Mouse (Mus musculus) CD8-positive naive resting alpha-beta T cell, adult 2 months (primary cell): Measurements from ENCODE around the gene Kcnc4.
A peak's percentile ranks its signal among the peaks of the same experiment; 100 is the strongest.

Experiments
- DNase-seq, 2 experiments: peaks; one replicate each; pipeline ENCODE4 v3.0.0; 2022; ENCODE audit warnings: low read depth in 2 of 2, low spot score in 2 of 2

Gene Kcnc4

DNA sequence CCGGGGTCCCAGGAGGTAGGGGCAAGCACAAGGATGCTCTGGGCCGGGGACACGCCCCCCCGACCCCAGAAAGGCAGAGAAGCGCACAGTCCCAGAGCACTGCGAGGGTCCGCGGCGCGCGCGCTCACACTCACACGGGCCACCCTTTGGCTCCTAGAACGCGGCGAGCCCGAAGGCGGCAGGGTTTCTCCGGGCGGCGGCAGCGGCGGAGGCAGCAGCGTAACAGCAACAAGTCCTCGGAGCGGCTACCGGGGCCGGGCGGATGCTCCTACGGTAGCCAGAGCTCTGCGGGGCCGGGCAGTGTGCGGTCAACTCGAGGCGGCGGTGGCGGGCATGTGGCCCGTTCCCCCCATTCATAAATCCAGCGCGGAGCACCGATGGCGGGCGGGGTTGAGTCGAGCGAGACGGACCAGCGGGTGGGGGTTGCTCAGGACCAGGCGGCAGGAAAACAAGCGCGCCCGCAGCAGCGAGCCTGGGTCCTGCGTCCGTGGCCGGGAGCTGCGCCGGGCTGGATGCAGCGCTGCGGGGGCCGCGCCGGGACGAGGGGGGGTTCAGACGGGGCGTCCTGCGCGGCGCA lies at the start of gene Kcnc4:
Kcnc4 (minus strand) TSS at position 357 of the 577 bp plus-strand sequence.
- DNase-seq, result no peak

DNA sequence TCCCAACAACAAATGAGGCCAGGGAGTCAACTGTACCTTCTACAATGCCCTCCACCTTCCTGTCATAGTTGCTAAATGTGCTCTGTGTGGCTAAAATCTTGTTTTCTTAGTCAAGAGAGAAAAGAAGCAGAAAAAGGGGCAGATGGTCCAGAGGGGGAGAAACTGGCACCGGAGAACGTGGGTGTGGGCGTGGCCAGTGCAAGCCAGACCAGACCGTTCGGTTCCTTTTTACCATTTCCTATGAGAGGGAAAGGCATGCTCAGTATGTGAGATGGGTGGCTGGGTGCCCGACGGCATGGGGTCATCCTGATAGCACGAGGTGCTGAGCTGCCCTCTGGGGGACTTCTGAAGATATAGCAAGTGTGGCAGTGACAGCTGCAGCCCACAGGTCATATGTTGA lies 49.3 kb upstream of the Kcnc4 start:
- no peak for DNase-seq

DNA sequence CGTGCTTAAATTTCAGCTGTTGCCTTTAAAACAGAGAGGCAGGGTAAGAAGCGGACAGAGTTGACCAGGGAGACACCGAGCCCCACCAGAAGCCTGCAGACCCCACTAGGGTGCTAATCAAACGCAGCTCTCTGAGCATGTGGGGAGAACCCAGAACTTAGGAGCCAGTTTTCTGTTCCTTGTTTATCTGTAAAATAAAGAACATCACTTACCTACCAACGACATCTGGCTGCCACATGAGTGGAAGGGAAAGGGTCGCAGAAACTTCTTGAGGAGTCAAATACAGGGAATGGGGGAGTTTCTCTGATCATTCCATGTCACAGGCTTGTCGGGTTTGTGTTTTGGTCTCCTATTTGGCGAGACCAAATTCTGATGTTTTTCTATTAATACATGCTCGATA lies 48.6 kb upstream of the Kcnc4 start:
- DNase-seq, result no peak

DNA sequence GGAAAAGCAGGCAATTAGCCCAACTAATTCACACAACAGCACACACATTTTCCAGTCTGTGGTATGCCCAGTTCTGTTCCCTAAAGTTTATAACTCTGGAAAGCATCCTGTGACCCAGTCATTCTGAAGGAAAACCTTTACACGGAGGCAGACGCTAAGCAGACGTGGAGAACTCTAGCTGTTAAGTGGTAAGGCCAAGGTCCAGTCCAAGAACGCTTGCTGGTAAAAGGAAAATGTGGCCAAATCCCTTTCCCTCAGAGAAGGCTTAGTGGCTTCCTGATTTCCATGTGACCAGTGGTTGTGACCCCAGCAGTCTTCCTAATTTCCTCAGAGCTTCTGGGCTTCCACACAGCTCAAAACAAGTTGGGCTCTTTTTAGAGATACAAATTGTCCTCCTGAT lies 47.2 kb upstream of the Kcnc4 start:
- no peak for DNase-seq

DNA sequence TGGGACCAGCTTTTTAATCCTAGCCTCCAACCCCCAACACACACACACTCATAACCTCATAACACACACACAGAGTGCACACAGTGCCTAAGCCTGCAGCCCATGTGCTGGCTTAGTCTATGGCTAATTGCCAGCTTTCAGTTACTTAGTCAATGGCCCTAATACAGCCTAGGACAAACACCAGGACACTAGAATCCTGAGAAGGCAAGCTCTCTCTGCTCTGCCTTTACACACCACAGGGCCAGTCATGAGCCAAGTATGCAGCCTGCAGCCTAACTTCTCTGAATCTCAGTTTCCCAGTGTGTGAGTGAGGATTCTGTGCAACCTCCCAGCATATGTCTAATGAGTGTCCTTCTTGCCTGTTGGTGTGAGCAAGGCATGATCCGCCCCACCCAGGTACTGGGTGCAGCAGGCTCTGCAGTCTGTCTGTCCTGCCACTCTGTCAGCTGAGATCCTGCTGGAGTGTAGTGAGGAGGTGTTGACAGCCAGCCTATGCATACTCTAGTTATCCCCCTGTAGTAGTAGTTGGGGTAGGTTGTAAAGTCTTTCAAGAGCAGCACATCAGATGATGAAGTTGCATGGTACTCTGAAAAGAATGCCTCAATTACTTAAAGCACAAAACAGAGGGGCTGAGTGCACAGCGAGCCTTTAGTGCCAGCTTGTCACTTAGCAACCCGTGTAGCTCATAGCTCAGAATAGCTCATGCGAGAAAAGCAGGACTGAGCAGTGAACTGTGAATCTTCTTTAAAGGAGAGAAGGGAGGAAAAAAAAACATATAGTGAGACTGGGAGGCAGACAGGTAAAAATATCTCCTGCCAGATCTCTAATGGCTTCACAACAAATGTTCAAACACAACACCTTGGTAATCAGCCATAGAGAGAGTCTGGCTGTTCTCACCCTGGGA lies 46.4 kb upstream of the Kcnc4 start:
- no peak for DNase-seq

DNA sequence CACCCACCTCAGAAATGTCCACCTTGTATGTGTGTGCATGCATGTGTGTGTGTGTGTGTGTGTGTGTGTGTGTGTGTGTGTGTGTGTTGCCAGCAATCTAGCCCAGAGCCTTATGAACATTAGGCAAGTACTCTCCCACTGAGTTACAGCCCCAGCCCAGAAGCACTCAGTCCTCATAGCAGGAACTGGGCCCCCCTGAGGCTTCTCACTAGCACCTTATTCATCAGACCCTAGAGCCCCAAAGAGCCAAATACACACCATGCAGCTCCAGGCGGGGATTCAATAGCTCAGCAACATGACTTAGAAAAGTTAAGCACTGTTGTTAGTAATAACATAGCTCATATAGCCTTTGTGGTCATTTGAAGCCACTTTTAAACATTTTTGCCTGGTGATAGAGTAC lies 45.2 kb upstream of the Kcnc4 start:
- no peak for DNase-seq

DNA sequence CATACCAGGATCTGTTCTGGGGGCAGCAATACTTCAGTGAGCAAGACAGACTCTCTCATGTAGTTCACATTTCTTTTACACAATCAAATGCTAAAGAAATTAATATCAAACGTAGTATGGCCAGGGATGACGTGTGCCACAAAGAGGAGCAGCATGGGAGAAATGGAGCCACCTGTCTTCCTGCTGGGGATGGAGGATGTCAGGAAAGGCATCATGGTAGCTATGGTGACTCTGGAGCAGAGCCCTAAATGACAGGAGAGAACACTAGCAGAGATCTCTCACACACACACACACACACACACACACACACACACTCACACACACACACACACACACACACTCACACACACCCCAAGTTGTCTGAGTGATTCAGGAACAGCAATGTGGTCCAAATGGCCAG lies 44.4 kb upstream of the Kcnc4 start:
- no peak for DNase-seq

DNA sequence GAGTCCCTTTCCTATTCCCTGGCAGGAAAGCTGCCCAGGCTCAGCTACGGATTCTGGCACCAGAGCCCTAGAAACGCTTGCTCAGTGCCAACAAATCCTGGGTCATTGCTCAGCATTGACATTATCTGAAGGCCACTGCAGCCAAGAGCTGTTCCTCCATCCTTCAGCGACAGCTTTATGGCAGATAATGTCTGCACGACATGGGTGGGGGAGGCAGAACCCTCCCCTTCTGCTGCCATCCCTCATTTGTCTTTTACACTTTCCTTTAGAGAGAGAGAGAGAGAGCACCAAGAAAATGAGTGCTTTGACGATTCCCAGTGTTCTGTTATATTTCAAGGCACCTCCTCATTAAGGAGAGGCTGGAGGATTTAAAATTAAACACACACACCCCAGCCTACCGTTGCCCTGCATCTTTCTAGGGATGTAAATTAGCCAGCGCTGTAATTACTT lies 42.4 kb upstream of the Kcnc4 start:
- no peak for DNase-seq

DNA sequence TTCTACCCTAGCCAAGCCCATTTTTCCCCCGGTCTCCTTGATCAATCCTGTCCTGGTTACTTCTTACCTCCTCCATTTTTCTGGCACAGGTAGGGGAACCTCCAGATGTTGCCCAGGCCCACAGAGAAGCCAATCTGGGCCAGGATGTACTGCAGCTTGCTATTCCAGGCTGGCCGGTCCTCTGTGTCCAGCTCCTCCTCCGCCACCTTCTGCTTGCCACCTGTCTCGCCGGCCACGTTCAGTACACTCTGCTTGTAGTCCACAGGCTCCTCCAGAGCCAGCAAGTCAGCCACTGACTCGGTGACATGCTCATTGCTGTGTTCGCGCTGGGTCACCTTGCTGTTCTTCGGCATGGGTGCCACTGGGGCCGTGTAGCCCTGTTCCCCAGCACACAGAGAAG lies 40.9 kb upstream of the Kcnc4 start:
- DNase-seq, result no peak

DNA sequence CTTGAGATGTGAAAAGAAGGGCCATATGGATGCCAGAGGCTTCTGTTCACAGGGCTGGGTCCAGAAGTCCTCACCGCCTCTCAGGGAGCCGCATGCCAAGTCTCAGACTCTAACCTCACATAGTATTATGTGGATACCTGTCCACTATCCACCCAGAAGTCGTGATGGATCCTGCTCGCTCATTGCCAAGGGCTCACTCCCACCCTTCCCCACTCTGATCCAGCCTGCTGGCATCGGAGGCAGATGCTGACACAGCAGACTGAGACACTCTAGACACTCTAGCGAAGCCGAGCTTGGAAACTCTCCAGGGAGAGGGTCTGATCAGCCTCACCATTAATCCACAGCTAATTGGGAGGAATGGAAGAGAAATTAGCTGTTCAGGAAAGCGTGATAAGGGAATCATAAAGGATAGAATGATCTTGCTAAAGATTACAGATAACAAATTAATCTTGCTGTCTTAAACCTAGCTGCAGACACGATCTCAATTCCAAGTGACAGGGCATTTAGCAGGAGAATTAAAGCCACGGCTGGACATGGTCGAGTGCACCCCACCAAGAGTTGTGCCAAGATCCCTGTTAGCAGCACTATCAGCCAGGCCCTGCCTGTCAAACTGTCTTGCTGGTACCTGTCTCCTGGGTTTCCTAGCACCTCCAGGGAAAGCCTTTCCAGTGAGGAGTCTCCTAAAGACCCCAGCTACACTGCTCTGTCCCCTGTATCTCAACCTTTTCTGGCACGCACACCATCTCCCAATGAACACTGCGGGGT lies 36.9 kb upstream of the Kcnc4 start:
- DNase-seq, result no peak

DNA sequence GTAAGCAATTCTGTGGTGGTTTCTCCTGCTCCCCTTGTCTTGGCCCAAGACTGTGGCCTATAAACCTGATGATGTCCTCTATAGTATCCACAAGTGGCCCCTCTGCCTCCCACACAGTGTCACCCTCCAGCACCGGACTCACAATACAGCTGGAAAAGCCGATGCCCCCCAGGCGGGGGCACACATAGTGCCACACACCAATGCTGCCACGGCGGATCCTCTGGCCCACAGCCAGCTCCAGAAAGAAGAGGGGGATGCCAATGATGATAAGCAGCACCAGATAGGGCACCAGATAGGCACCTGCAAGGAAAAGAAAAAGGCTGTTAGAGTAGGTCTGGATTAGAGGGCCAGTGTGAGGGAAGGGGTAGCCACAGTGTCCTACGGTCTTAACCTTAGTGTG lies 36.2 kb upstream of the Kcnc4 start:
- DNase-seq, result no peak

DNA sequence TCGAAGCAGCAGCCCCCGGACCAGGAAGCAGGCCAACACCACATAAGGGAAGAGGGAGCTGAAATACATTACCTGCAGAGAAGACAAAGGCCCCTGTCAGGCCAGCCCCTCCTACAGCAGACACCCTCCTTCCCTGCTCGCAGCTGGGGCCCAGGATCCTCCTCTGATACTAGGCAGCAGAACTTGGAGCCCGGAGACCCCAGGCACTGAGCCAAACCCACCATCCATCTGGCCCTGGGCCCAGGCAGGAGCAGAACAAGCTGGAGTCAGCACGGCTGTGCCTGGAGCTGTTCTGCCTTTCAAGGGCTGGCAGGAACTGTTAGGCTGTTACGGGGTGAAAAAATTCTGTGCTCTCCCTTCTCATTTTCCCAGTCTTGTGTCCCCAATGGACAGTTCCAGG lies 32.1 kb upstream of the Kcnc4 start:
- no peak for DNase-seq

DNA sequence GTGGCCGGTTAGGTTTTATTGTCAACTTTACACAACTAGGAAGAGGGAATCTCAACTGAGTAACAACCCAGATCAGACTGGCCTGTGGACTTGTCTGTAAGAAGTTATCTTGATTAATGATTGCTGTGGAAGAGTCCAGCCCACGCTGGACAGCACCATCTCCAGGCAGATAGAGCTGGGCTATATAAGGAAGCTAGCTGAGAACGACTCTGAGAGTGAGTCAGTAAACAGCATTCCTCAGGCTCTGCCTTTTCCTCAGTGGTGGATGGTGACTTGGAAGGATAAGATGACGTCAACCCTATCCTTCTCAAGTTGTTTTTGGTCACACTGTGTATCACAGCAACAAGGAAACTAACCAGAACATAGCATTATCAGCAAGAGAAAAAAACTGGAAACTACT lies 29.3 kb upstream of the Kcnc4 start:
- DNase-seq, result no peak

DNA sequence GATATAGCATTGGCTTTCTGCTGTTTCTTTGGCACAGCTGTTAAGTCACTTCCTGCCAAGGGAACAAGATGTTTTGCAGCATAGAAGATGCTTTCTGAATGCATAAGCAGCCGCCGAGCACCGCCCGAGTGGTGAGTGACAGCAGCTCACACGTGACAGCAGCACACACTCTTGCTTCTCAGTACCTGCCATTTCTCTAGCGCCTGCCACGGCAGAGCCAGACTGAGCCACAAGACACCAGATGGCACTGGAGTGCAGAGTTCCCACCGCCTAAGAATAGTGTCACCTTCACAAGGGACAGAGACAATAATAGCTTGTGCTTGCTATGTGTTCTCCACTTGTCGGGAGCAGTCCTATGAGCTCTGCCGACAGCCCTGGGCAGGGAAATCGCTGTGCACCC lies 23.9 kb upstream of the Kcnc4 start:
- no peak for DNase-seq

DNA sequence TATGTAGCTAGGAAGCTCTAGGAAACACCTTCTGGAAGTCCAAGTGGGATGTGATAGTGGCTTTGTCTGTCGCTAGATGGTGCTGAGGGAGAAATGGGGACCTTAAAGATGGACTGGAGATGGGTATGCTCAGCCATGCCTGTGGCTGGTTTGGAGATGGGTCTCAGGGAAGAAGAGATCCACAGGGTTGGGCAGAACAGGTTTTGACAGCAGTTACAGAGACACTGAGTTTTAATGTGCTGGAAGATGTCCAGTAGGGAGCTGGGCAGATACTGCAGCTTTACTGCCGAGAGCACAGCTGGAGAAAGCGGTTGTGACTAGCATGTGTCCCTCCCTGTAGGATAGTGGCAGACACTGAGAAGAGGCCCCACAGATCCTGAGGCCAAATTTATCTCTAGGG lies 21.3 kb upstream of the Kcnc4 start:
- DNase-seq, result no peak

DNA sequence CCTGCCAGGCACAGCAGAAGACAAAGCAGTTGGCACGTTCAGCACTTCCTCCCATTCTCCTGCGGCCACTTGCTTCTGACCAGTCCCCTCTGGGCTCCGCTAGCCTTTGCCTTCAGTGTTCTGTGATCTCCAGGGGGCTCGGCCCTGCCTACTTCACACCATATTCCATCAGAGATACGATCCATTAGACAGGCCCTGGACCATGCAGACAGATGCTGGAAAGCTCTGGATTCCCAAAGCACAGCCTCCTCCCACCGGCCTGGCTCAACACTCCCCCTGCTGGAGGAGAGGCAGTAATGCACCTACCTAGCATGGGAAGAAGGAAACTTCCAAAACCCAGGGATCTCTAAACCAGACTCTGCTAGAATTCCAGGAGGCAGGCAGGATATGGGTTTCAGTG lies 12.8 kb upstream of the Kcnc4 start:
- DNase-seq, result peak in 1 of 2 experiments; percentile 14

DNA sequence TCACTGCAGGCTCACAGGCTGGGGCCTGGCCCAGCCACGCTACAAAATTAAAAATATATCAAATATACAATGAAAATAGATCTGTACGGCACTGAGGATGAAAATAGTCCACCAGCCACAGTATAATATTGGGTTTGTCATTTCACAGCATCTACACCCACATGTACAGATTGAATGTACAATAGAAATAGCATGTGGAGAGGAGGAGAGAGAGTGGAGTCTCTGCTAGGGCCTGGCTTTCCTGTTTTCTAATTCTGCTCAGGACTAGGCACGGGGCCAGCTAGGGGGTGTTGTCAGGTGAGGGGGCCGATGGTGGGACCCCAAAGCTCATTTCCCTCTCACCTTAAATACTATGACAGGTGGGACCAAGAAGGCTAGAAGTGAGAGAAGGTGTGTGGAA lies 9.7 kb upstream of the Kcnc4 start:
- DNase-seq, result no peak

DNA sequence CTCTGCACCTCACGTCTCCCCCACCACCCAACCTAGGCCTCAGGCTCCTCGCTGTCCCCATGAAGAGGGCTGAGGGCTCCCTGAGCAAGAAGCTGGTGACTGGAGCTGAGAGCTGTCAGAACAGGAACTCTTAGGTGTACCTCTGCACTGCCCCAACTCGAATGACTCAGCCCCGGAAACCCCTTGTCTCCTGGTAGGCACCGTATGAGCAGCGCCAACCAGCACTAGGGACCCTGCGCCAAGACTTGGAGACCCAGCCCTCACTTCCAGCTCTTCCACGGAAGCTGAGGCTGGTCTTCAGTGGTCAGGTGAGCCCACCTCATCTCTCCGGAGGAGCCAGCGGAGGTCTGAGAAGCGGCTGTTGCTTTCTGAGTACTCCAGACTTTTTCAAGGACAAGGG lies 8.8 kb upstream of the Kcnc4 start:
- DNase-seq, result no peak

DNA sequence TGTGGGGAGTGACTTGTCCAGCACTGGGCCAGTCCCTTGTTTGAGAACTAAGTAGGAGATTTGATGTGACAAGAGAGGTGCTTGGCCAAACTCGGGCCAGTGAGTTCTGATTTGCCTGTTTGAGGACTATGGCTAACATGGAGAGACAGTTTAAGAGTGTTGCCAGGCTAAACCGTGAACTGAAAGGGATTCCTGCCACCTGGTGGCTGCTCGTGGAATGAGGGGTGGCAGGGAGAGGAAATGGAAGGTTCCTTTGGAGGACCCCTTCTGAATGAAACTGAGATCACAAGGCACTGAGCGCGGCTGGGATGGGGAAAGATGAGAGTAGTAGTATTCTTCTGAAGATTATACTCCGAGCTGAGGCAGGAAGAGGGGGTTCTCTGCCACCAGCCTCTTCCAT lies 7.2 kb upstream of the Kcnc4 start:
- DNase-seq, result peak; percentile 32 to 56

DNA sequence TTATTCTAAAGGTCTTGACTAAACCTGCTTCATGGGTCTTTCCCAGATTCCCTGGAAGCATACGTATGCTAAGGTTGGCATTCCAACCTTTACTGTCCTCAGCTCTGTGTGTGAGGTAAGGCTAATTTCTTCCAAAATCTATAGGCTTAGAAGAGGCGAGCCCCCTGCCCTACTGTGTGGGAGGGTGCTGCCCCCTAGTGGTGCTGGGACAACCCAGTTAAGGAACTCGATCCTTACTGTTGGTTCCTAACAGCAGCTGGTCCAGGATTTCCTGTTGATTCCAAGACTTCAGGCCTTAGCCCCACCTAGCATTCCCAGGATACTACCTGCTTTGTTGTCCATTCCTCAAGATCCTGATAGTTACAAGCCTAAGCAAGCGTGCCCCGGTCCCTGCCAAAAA lies 2.8 kb upstream of the Kcnc4 start:
- peak; percentile 27 to 49 for DNase-seq

DNA sequence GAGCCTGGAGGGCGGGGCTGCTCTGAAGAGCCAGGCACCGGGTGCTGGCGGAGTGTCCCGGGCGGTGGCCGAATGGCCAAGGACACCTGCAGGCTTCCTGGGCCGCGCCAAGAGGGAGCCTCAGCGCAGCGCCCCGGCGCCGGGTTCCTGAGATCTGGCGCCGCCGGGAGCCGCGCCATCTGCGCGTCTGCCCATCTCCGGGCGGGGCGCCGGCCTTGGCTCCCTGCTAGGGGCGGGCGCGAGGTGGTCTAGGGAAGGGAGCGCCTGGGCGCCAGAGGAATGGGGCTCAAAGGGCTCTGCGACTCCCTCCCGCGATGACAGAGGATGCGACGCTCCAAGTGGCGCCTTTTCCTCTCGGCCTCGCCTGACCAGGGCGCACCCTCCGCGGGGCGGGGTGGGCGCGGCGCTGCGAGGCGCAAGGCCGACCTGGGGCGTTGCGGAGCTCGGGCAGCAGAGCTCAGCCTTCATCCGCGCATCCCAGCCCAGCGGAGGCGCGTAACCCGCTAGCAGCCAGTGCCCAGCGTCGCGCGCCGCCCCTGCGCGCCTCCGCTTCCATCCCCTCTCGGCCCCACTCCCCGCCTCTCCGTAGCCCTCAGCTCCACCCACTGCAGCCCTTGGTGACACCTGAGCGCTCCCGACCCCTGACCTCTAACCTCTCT lies 550 bp upstream of the Kcnc4 start:
- no peak for DNase-seq
